Mouse (Mus musculus) 3134 (cell line): ENCODE data around the gene Gm7534.

Experiments
- DNase-seq: peaks from one replicate; pipeline ENCODE4 v3.0.0-alpha.2; 2011; ENCODE audit warnings: low spot score; ENCODE audit not compliant: insufficient read length; ENCODE audit errors: extremely low read depth

The Gm7534 gene

GRCm38 (mm10) chr4:134202904-134203303, at the start of gene Gm7534:
Gene Gm7534, minus strand, starts transcription at chr4:134203004.
- no peak for DNase-seq

- no peak for DNase-seq
Measured at GRCm38 (mm10) chr4:134252131-134252910, 49.5 kb upstream of the Gm7534 start.

GRCm38 (mm10) chr4:134251241-134252130, 48.7 kb upstream of the Gm7534 start:
- no peak for DNase-seq

GRCm38 (mm10) chr4:134250930-134251240, 48.1 kb upstream of the Gm7534 start:
- DNase-seq = no peak

- DNase-seq = no peak
Measured at GRCm38 (mm10) chr4:134250116-134250929, 47.5 kb upstream of the Gm7534 start.

- peak; percentile 49 for DNase-seq
Measured at GRCm38 (mm10) chr4:134249651-134250050, 46.8 kb upstream of the Gm7534 start.

- no peak for DNase-seq
Measured at GRCm38 (mm10) chr4:134246719-134247258, 44.0 kb upstream of the Gm7534 start, which contains the start of gene Gm30191. Gene Gm30191, plus strand, starts transcription at chr4:134246935.

GRCm38 (mm10) chr4:134246256-134246655, 43.5 kb upstream of the Gm7534 start:
- DNase-seq = no peak

- DNase-seq = peak; percentile 90
Measured at GRCm38 (mm10) chr4:134245148-134245843, 42.5 kb upstream of the Gm7534 start, which contains the start of gene Zfp593. Gene Zfp593, minus strand, starts transcription at chr4:134245592.

- DNase-seq = no peak
Measured at GRCm38 (mm10) chr4:134243516-134244250, 40.9 kb upstream of the Gm7534 start, which contains the start of gene E130218I03Rik. Gene E130218I03Rik, plus strand, starts transcription at chr4:134243662.

GRCm38 (mm10) chr4:134238686-134239085, 35.9 kb upstream of the Gm7534 start:
- no peak for DNase-seq

- peak; percentile 72 for DNase-seq
Measured at GRCm38 (mm10) chr4:134238279-134238651, 35.5 kb upstream of the Gm7534 start, which contains the start of gene Cnksr1. Gene Cnksr1, minus strand, starts transcription at chr4:134238399.

GRCm38 (mm10) chr4:134237582-134238278, 34.9 kb upstream of the Gm7534 start:
- no peak for DNase-seq

GRCm38 (mm10) chr4:134234876-134235275, 32.1 kb upstream of the Gm7534 start:
- DNase-seq = no peak

- DNase-seq = no peak
Measured at GRCm38 (mm10) chr4:134230431-134230830, 27.6 kb upstream of the Gm7534 start.

GRCm38 (mm10) chr4:134227194-134227593, 24.4 kb upstream of the Gm7534 start, which contains the start of gene Catsper4:
Gene Catsper4, minus strand, starts transcription at chr4:134227383.
- DNase-seq = no peak

GRCm38 (mm10) chr4:134222793-134223600, 20.2 kb upstream of the Gm7534 start:
- peak; percentile 23 for DNase-seq
